Mouse (Mus musculus) liver, postnatal 0 days (tissue): ENCODE data around the gene Ascc2.

ENCODE experiments used
- CTCF ChIP-seq: sonication (generic); IDR thresholded peaks from 2 replicates; pipeline ENCODE4 v1.5.1; 2016; ENCODE audit warnings: antibody characterized with exemption, low read depth
- EP300 ChIP-seq: IDR thresholded peaks from 2 replicates; pipeline ENCODE4 v1.6.1; 2016; ENCODE audit warnings: antibody characterized with exemption, low read depth, mild to moderate bottlenecking

GRCm38 (mm10) chr11:4611904-4612303 lies 25.6 kb upstream of the Ascc2 start:
- no peak for TF ChIP-seq CTCF
- TF ChIP-seq EP300: no peak
